Comparison of ENCODE assay signal across 10 mouse cellular contexts in genomic region chr1:66323461-66323860, GRCm38 (mm10).
DNase-seq lines count a peak whose midpoint lies in the region; ATAC-seq and TF ChIP-seq lines count a peak whose summit lies in the region.
"Had no signal": no experiment of that assay in that cellular context is flagged by ENCODE, and none has a peak within 500 bp of the region (broad histone marks: within the 10 kb centered on the region; RNA-seq: fewer than 3 reads in every experiment).

No protein-coding gene starts in this region.

- DNase-seq in neural tube, embryonic 11.5 days (ENCODE audit: low spot score) = peak; percentile 24
- DNase-seq in neural tube, embryonic 10.5 days (ENCODE audit: extremely low spot score, low spot score) = no peak
- DNase-seq in midbrain, embryonic 11.5 days (ENCODE audit: low spot score, missing footprints) = no peak
- peak; percentile 85 for DNase-seq in telencephalon, adult 2 months (ENCODE audit: low read depth, low spot score)
- no peak for DNase-seq in liver, embryonic 11.5 days (ENCODE audit: low spot score)
- no peak for DNase-seq in heart, adult 2 months
- no peak for DNase-seq in adrenal gland, adult (ENCODE audit: inconsistent age in 2 of 2, low spot score in 1 of 2)
- DNase-seq: kidney, adult 9 months; lung, adult 18-20 months had no signal

- H3K27me3 ChIP-seq in neural tube, embryonic 11.5 days (ENCODE audit: control insufficient read depth, insufficient read depth, low read length) = no peaks in the 10 kb centered on the region
- H3K27me3 ChIP-seq in hindbrain, embryonic 16.5 days (replicated peaks; ENCODE audit: control insufficient read depth, insufficient read depth, low read length) = no peaks in the 10 kb centered on the region
- H3K27me3 ChIP-seq in midbrain, embryonic 11.5 days (ENCODE audit: control insufficient read depth, insufficient read depth, low read length) = no peaks in the 10 kb centered on the region
- H3K27me3 ChIP-seq in liver, embryonic 11.5 days (replicated peaks; ENCODE audit: control insufficient read depth, insufficient read depth, low read length) = no peaks in the 10 kb centered on the region
- no peaks in the 10 kb centered on the region for H3K27me3 ChIP-seq in heart, adult 2 months (ENCODE audit: control insufficient read depth, insufficient read depth, low read length)

- H3K79me2 ChIP-seq in heart, adult 2 months (replicated peaks; ENCODE audit: control insufficient read depth, insufficient read depth, low read length) = no peaks in the 10 kb centered on the region

- intact Hi-C loops in heart, adult 2 months (cut with DNase I) = no loop called here

- H3K36me3 ChIP-seq in neural tube, embryonic 11.5 days (ENCODE audit: control insufficient read depth, insufficient read depth, low read length) = no peaks in the 10 kb centered on the region
- H3K36me3 ChIP-seq in hindbrain, embryonic 16.5 days (ENCODE audit: control insufficient read depth, insufficient read depth, low read length) = no peaks in the 10 kb centered on the region
- no peaks in the 10 kb centered on the region for H3K36me3 ChIP-seq in midbrain, embryonic 11.5 days (ENCODE audit: control insufficient read depth, insufficient read depth, low read length)
- no peaks in the 10 kb centered on the region for H3K36me3 ChIP-seq in liver, embryonic 11.5 days (ENCODE audit: control insufficient read depth, insufficient read depth, low read length)
- H3K36me3 ChIP-seq in heart, adult 2 months (ENCODE audit: control insufficient read depth, insufficient read depth, low read length) = no peaks in the 10 kb centered on the region

- H3K4me1 ChIP-seq in neural tube, embryonic 11.5 days (ENCODE audit: control insufficient read depth, insufficient read depth, low read length) = peaks cover 10% of the 10 kb centered on the region; the same call in 1 of the 2 replicates
- peaks cover 28% of the 10 kb centered on the region for H3K4me1 ChIP-seq in hindbrain, embryonic 16.5 days (ENCODE audit: control insufficient read depth, insufficient read depth, low read depth, low read length)
- H3K4me1 ChIP-seq in midbrain, embryonic 11.5 days (ENCODE audit: control insufficient read depth, insufficient read depth, low read length) = peaks cover 18% of the 10 kb centered on the region
- H3K4me1 ChIP-seq in liver, embryonic 11.5 days (replicated peaks; ENCODE audit: control insufficient read depth, insufficient read depth, low read length) = no peaks in the 10 kb centered on the region
- H3K4me1 ChIP-seq in heart, adult 2 months (ENCODE audit: control insufficient read depth, insufficient read depth, low read length) = no peaks in the 10 kb centered on the region

- H3K4me2 ChIP-seq in neural tube, embryonic 11.5 days (ENCODE audit: low read depth) = peak overlapping the region; percentile 31
- H3K4me2 ChIP-seq in hindbrain, embryonic 16.5 days (ENCODE audit: low read length) = peak overlapping the region; percentile 64
- peak overlapping the region; percentile 21 for H3K4me2 ChIP-seq in midbrain, embryonic 11.5 days
- H3K4me2 ChIP-seq in liver, embryonic 11.5 days = no peak overlapping the region

- TF ChIP-seq POLR2A in heart, adult 2 months (IDR thresholded peaks at IDR 0.05; ENCODE audit: insufficient read depth, low read depth, low read length) = no peak

- no peak for TF ChIP-seq EP300 in heart, adult 2 months (IDR thresholded peaks at IDR 0.05; ENCODE audit: insufficient read depth, low read depth, low read length)

- no peaks in the 10 kb centered on the region for H3K9me3 ChIP-seq in neural tube, embryonic 11.5 days (ENCODE audit: control insufficient read depth, low read length)
- H3K9me3 ChIP-seq in hindbrain, embryonic 16.5 days (ENCODE audit: control insufficient read depth, low read length) = no peaks in the 10 kb centered on the region
- H3K9me3 ChIP-seq in midbrain, embryonic 11.5 days (ENCODE audit: control insufficient read depth, low read length) = no peaks in the 10 kb centered on the region
- H3K9me3 ChIP-seq in liver, embryonic 11.5 days (ENCODE audit: control insufficient read depth, low read length) = no peaks in the 10 kb centered on the region

- 61% methylated on average over 9 of the region's 9 CpGs for WGBS in neural tube, embryonic 11.5 days
- 28% methylated on average over 9 of the region's 9 CpGs for WGBS in hindbrain, embryonic 16.5 days
- 70% methylated on average over 9 of the region's 9 CpGs for WGBS in midbrain, embryonic 11.5 days
- 80% methylated on average over 9 of the region's 9 CpGs for WGBS in liver, embryonic 11.5 days
- WGBS in heart, adult 2 months = 88% methylated on average over 9 of the region's 9 CpGs

- peak overlapping the region; percentile 15 for H3K4me3 ChIP-seq in neural tube, embryonic 11.5 days (ENCODE audit: low read depth, low read length)
- peak overlapping the region; percentile 45 for H3K4me3 ChIP-seq in hindbrain, embryonic 16.5 days (ENCODE audit: low read length)
- peak overlapping the region; percentile 15 for H3K4me3 ChIP-seq in midbrain, embryonic 11.5 days (ENCODE audit: low read depth, low read length)
- H3K4me3 ChIP-seq in liver, embryonic 11.5 days (ENCODE audit: low read depth, low read length) = no peak overlapping the region
- H3K4me3 ChIP-seq in heart, adult 2 months = no peak overlapping the region

- no peak for ATAC-seq in neural tube, embryonic 11.5 days (ENCODE audit: insufficient read depth, low FRiP score, low TSS enrichment)
- ATAC-seq in hindbrain, embryonic 16.5 days = peak; percentile 68
- ATAC-seq in midbrain, embryonic 11.5 days (ENCODE audit: low FRiP score) = peak; percentile 40; the same call in 1 of the 2 replicates
- no peak for ATAC-seq in liver, embryonic 11.5 days (replicated peaks; ENCODE audit: low FRiP score)

- TF ChIP-seq CTCF in heart, adult 2 months (IDR thresholded peaks at IDR 0.05) = no peak

- H3K27ac ChIP-seq in neural tube, embryonic 11.5 days (ENCODE audit: low read depth, low read length) = no peak overlapping the region
- peak overlapping the region; percentile 78 for H3K27ac ChIP-seq in hindbrain, embryonic 16.5 days (ENCODE audit: low read depth, low read length)
- no peak overlapping the region for H3K27ac ChIP-seq in midbrain, embryonic 11.5 days (ENCODE audit: low read depth, low read length)
- no peak overlapping the region for H3K27ac ChIP-seq in liver, embryonic 11.5 days (ENCODE audit: low read depth, low read length)
- H3K27ac ChIP-seq in heart, adult 2 months = no peak overlapping the region

- H3K9ac ChIP-seq in neural tube, embryonic 11.5 days (ENCODE audit: low read length) = peak overlapping the region; percentile 44
- peak overlapping the region; percentile 64 for H3K9ac ChIP-seq in hindbrain, embryonic 16.5 days (ENCODE audit: low read depth, low read length)
- H3K9ac ChIP-seq in midbrain, embryonic 11.5 days (ENCODE audit: low read length) = peak overlapping the region; percentile 2; the same call in 1 of the 2 replicates
- H3K9ac ChIP-seq in liver, embryonic 11.5 days (ENCODE audit: low read depth, low read length) = no peak overlapping the region
- H3K9ac ChIP-seq in heart, adult 2 months (ENCODE audit: low read depth, low read length) = no peak overlapping the region

Comparison
In these comparisons a context has a peak if more than half of its experiments do, and no peak if none do; other contexts are left out.
1. DNase-seq: peak in neural tube, embryonic 11.5 days (single experiment) and telencephalon, adult 2 months (single experiment); none in neural tube, embryonic 10.5 days (single experiment), midbrain, embryonic 11.5 days (single experiment), liver, embryonic 11.5 days (single experiment), heart, adult 2 months (0 of 2) and adrenal gland, adult (0 of 2).
2. ATAC-seq: peak in hindbrain, embryonic 16.5 days (single experiment) and midbrain, embryonic 11.5 days (single experiment); none in neural tube, embryonic 11.5 days (single experiment) and liver, embryonic 11.5 days (single experiment).
3. H3K4me3 ChIP-seq: peak in neural tube, embryonic 11.5 days (single experiment), hindbrain, embryonic 16.5 days (single experiment) and midbrain, embryonic 11.5 days (single experiment); none in liver, embryonic 11.5 days (single experiment) and heart, adult 2 months (single experiment).
4. H3K9ac ChIP-seq: peak in neural tube, embryonic 11.5 days (single experiment), hindbrain, embryonic 16.5 days (single experiment) and midbrain, embryonic 11.5 days (single experiment); none in liver, embryonic 11.5 days (single experiment) and heart, adult 2 months (single experiment).